Mouse (Mus musculus) MEL (cell line): ENCODE data around the gene Frmd4b. TPM values are rescaled to one million over a fixed set of nuclear protein-coding genes. Genes with fewer than 3 reads are reported as not detected.

Experiments used
- DNase-seq: peaks from one replicate; pipeline ENCODE4 v3.0.0; 2011; ENCODE audit warnings: low read depth, low spot score
- H3K27ac ChIP-seq: 2 replicates; pipeline ENCODE4 v1.5.1; 2012; ENCODE audit warnings: low read depth, mild to moderate bottlenecking, control low read depth, low read length, moderate library complexity; ENCODE audit not compliant: control insufficient read depth
- H3K27me3 ChIP-seq, 2 experiments: fragments of 150-350 bp in 1 of 2; sonication (generic) in 1 of 2; 2 replicates each; pipeline ENCODE4 v1.6.1; 2012; ENCODE audit warnings: low read length in 2 of 2, mild to moderate bottlenecking in 2 of 2, improper control_type of control experiment in 1 of 2, moderate library complexity in 1 of 2; ENCODE audit not compliant: insufficient read depth in 2 of 2, control insufficient read depth in 1 of 2
- H3K36me3 ChIP-seq, 2 experiments: 2 replicates each; pipeline ENCODE4 v1.6.1; 2012 to 2014; ENCODE audit warnings: low read length in 2 of 2, improper control_type of control experiment in 1 of 2, inconsistent platforms in 1 of 2, mild to moderate bottlenecking in 1 of 2; ENCODE audit not compliant: insufficient read depth in 2 of 2, control insufficient read depth in 1 of 2
- H3K4me1 ChIP-seq, 2 experiments: fragments of 150-350 bp in 1 of 2; sonication (generic) in 1 of 2; 2 replicates each; pipeline ENCODE4 v1.6.1; 2012; ENCODE audit warnings: low read length in 2 of 2, improper control_type of control experiment in 1 of 2, mild to moderate bottlenecking in 1 of 2; ENCODE audit not compliant: insufficient read depth in 2 of 2, control insufficient read depth in 1 of 2
- H3K4me3 ChIP-seq, 2 experiments: fragments of 150-350 bp in 1 of 2; sonication (generic) in 1 of 2; 2 replicates each; pipeline ENCODE4 v1.5.1; 2012; ENCODE audit warnings: low read depth in 2 of 2, low read length in 2 of 2, mild to moderate bottlenecking in 2 of 2, moderate library complexity in 2 of 2, control low read depth in 1 of 2, improper control_type of control experiment in 1 of 2; ENCODE audit not compliant: control insufficient read depth in 1 of 2, insufficient read depth in 1 of 2
- H3K79me2 ChIP-seq: 2 replicates; pipeline ENCODE4 v1.6.1; 2012; ENCODE audit warnings: mild to moderate bottlenecking, low read length, moderate library complexity; ENCODE audit not compliant: control insufficient read depth, poor library complexity, insufficient read depth
- H3K9ac ChIP-seq: 2 replicates; pipeline ENCODE4 v1.6.1; 2012; ENCODE audit warnings: low read depth, mild to moderate bottlenecking, control low read depth, low read length, moderate library complexity; ENCODE audit not compliant: control insufficient read depth, poor library complexity, severe bottlenecking
- H3K9me3 ChIP-seq: fragments of 150-350 bp; sonication (generic); replicated peaks from 2 replicates; pipeline ENCODE4 v1.6.1; 2012; ENCODE audit warnings: mild to moderate bottlenecking, low read length, improper control_type of control experiment, moderate library complexity; ENCODE audit not compliant: insufficient read depth
- BHLHE40 ChIP-seq: IDR thresholded peaks from 2 replicates; pipeline ENCODE4 v1.6.1; 2012; ENCODE audit warnings: low read depth, mild to moderate bottlenecking, inconsistent platforms, low read length, improper control_type of control experiment, borderline replicate concordance
- CHD2 ChIP-seq: IDR thresholded peaks from 2 replicates; pipeline ENCODE4 v1.6.1; 2011; ENCODE audit warnings: low read length, improper control_type of control experiment
- CTCF ChIP-seq, 3 experiments: IDR thresholded peaks in 2 of 3; conservative IDR thresholded peaks in 1 of 3; 2 replicates each; pipeline ENCODE4 v1.5.1; 2011 to 2012; ENCODE audit warnings: low read length in 3 of 3, low read depth in 2 of 3, mild to moderate bottlenecking in 2 of 3, improper control_type of control experiment in 1 of 3, inconsistent platforms in 1 of 3, mixed read lengths in 1 of 3, moderate library complexity in 1 of 3; ENCODE audit not compliant: control insufficient read depth in 1 of 3, insufficient read depth in 1 of 3, poor library complexity in 1 of 3, severe bottlenecking in 1 of 3
- ELF1 ChIP-seq: IDR thresholded peaks from 2 replicates; pipeline ENCODE4 v1.6.1; 2014; ENCODE audit warnings: low read depth, mild to moderate bottlenecking, inconsistent platforms, low read length, improper control_type of control experiment, moderate library complexity
- EP300 ChIP-seq, 2 experiments: IDR thresholded peaks; 2 replicates each; pipeline ENCODE4 v1.6.1; 2011; ENCODE audit warnings: improper control_type of control experiment in 2 of 2, low read length in 2 of 2, low read depth in 1 of 2, mild to moderate bottlenecking in 1 of 2
- GATA1 ChIP-seq: IDR thresholded peaks from 2 replicates; pipeline ENCODE4 v1.6.1; 2011; ENCODE audit warnings: low read depth, low read length, improper control_type of control experiment
- JUND ChIP-seq: IDR thresholded peaks from 2 replicates; pipeline ENCODE4 v1.6.1; 2011; ENCODE audit warnings: low read depth, mild to moderate bottlenecking, improper control_type of control experiment, low read length
- KAT2A ChIP-seq: conservative IDR thresholded peaks from 2 replicates; pipeline ENCODE4 v1.6.1; 2012; ENCODE audit warnings: low read depth, low read length, improper control_type of control experiment, inconsistent platforms
- MAX ChIP-seq: IDR thresholded peaks from 2 replicates; pipeline ENCODE4 v1.6.1; 2011; ENCODE audit warnings: low read length, improper control_type of control experiment
- MAZ ChIP-seq: IDR thresholded peaks from 2 replicates; pipeline ENCODE4 v1.6.1; 2012; ENCODE audit warnings: low read depth, mild to moderate bottlenecking, inconsistent platforms, low read length, improper control_type of control experiment
- MYC ChIP-seq: IDR thresholded peaks from 2 replicates; pipeline ENCODE4 v1.6.1; 2011; ENCODE audit warnings: low read depth, mild to moderate bottlenecking, low read length, improper control_type of control experiment, moderate library complexity
- NRF1 ChIP-seq: IDR thresholded peaks from 2 replicates; pipeline ENCODE4 v1.6.1; 2014; ENCODE audit warnings: low read depth, mild to moderate bottlenecking, inconsistent platforms, low read length, improper control_type of control experiment, moderate library complexity; ENCODE audit not compliant: poor library complexity, insufficient read depth, severe bottlenecking
- POLR2AphosphoS2 ChIP-seq: IDR thresholded peaks from 2 replicates; pipeline ENCODE4 v1.6.1; 2011; ENCODE audit warnings: low read length, improper control_type of control experiment
- RAD21 ChIP-seq: IDR thresholded peaks from 2 replicates; pipeline ENCODE4 v1.6.1; 2011; ENCODE audit warnings: mild to moderate bottlenecking, low read depth, low read length, improper control_type of control experiment
- SMC3 ChIP-seq: IDR thresholded peaks from 2 replicates; pipeline ENCODE4 v1.6.1; 2011; ENCODE audit warnings: low read depth, low read length, improper control_type of control experiment
- TAL1 ChIP-seq: IDR thresholded peaks from 2 replicates; pipeline ENCODE4 v1.6.1; 2012; ENCODE audit warnings: mild to moderate bottlenecking, inconsistent platforms, low read length, moderate library complexity, mixed read lengths
- TBP ChIP-seq: IDR thresholded peaks from 2 replicates; pipeline ENCODE4 v1.8.0; 2011; ENCODE audit warnings: low read depth, low read length, improper control_type of control experiment
- TCF12 ChIP-seq: IDR thresholded peaks from 2 replicates; pipeline ENCODE4 v1.6.1; 2014; ENCODE audit warnings: low read depth, mild to moderate bottlenecking, inconsistent platforms, low read length, improper control_type of control experiment, moderate library complexity
- UBTF ChIP-seq: IDR thresholded peaks from 2 replicates; pipeline ENCODE4 v1.6.1; 2012; ENCODE audit warnings: low read depth, mild to moderate bottlenecking, inconsistent platforms, low read length, improper control_type of control experiment, moderate library complexity, borderline replicate concordance; ENCODE audit not compliant: insufficient read depth
- ZC3H11A ChIP-seq: IDR thresholded peaks from 2 replicates; pipeline ENCODE4 v1.6.1; 2012; ENCODE audit warnings: low read depth, mild to moderate bottlenecking, inconsistent platforms, low read length, improper control_type of control experiment
- ZMIZ1 ChIP-seq: IDR thresholded peaks from 2 replicates; pipeline ENCODE4 v1.6.1; 2012; ENCODE audit warnings: low read depth, mild to moderate bottlenecking, inconsistent platforms, low read length, improper control_type of control experiment, moderate library complexity
- ZNF384 ChIP-seq: IDR thresholded peaks from 2 replicates; pipeline ENCODE4 v1.6.1; 2012; ENCODE audit warnings: low read depth, mild to moderate bottlenecking, inconsistent platforms, low read length, improper control_type of control experiment
- polyA plus RNA-seq, 2 experiments: library from polyadenylated mRNA; stranded (reverse) in 1 of 2; unstranded in 1 of 2; fragments of >175 nt in 1 of 2; fragments of >200 nt in 1 of 2; gene quantifications; 2 replicates each; pipeline versions ENCODE4 v1.2.1 to v1.2.4; 2012; ENCODE audit warnings: low replicate concordance in 2 of 2, low read depth in 1 of 2; ENCODE audit not compliant: insufficient read length in 2 of 2, insufficient read depth in 1 of 2, missing spikeins in 1 of 2
- total RNA-seq: library from RNA; depleted of rRNA; stranded (reverse); fragments of 300-350 nt; gene quantifications from 2 replicates; pipeline ENCODE4 v1.2.3, GENCODE M21; 2012

Frmd4b gene
- total and polyA plus RNA-seq, 3 experiments = 0.18 TPM; not detected in 2

- Histone ChIP-seq H3K9ac (no peak overlapping the region), H3K79me2 (no peaks in the 10 kb centered on the region), H3K4me3 (no peak overlapping the region), H3K36me3 (no peaks in the 10 kb centered on the region), H3K4me1 (no peaks in the 10 kb centered on the region), H3K9me3 (no peaks in the 10 kb centered on the region), H3K27me3 (no peaks in the 10 kb centered on the region; a peak in 1 of 4 replicates), H3K27ac (no peak overlapping the region)
- TF ChIP-seq KAT2A (no peak), MAX (no peak), TAL1 (no peak), GATA1 (no peak), MYC (no peak), JUND (no peak), ZMIZ1 (no peak), BHLHE40 (no peak), CTCF (IDR thresholded peaks at IDR 0.05 in 2 of 3, conservative IDR thresholded peaks at IDR 0.05 in 1 of 3; ENCODE audit: control insufficient read depth in 1 of 3, insufficient read depth in 1 of 3, low read depth in 2 of 3, low read length in 3 of 3, poor library complexity in 1 of 3, severe bottlenecking in 1 of 3) (no peak), RAD21 (no peak), NRF1 (no peak), UBTF (no peak)
- no peak for DNase-seq
Observed at GRCm38 (mm10) chr6:97272349-97272748, 345.0 kb downstream of the Frmd4b start.

- H3K9ac ChIP-seq = no peak overlapping the region
- H3K4me3 ChIP-seq = no peak overlapping the region
- no peaks in the 10 kb centered on the region for H3K4me1 ChIP-seq
- TF ChIP-seq EP300 (IDR thresholded peaks at IDR 0.05; ENCODE audit: low read depth in 1 of 2, low read length in 2 of 2) = no peak
- TF ChIP-seq RAD21 = no peak
- TF ChIP-seq ELF1 = no peak
- TF ChIP-seq MAZ = no peak
- no peak for TF ChIP-seq TCF12
- no peak for TF ChIP-seq POLR2AphosphoS2
- no peak for TF ChIP-seq MAX
- no peak for TF ChIP-seq CHD2
- no peak for TF ChIP-seq ZC3H11A
- TF ChIP-seq TAL1 = no peak
- no peak for TF ChIP-seq ZMIZ1
- TF ChIP-seq TBP = no peak
- no peak for TF ChIP-seq CTCF (IDR thresholded peaks at IDR 0.05 in 2 of 3, conservative IDR thresholded peaks at IDR 0.05 in 1 of 3; ENCODE audit: control insufficient read depth in 1 of 3, insufficient read depth in 1 of 3, low read depth in 2 of 3, low read length in 3 of 3, poor library complexity in 1 of 3, severe bottlenecking in 1 of 3)
- TF ChIP-seq SMC3 = no peak
- no peak for TF ChIP-seq BHLHE40
- no peak for TF ChIP-seq ZNF384
- DNase-seq = no peak
- no peaks in the 10 kb centered on the region; a peak in 1 of 4 replicates for H3K27me3 ChIP-seq
- no peaks in the 10 kb centered on the region for H3K79me2 ChIP-seq
- H3K9me3 ChIP-seq = no peaks in the 10 kb centered on the region
- no peak overlapping the region for H3K27ac ChIP-seq
- H3K36me3 ChIP-seq = no peaks in the 10 kb centered on the region
Observed at GRCm38 (mm10) chr6:97269596-97269995, 347.7 kb downstream of the Frmd4b start.
